Mouse (Mus musculus) regulatory T cell (primary cell): ENCODE data around the gene Slc22a4.
"Not testable (repeated sequence)": the region's sequence is repeated elsewhere in the genome, so short reads cannot be mapped to it uniquely, and the experiment has no call there.

Source experiments
- in situ Hi-C: fragments of 300-600 bp; cut with MboI, MseI; formaldehyde crosslinking; loops from one replicate; pipeline ENCODE4 v1.15.1; 2025; ENCODE audit warnings: high pct_unique_total_duplicates

The Slc22a4 gene

GRCm38 (mm10) chr11:54006362-54006761, 21.5 kb downstream of the Slc22a4 start:
- in situ Hi-C loops = loop anchor here (5.0 kb wide), 1 partner anchor 51 kb away; no protein-coding TSS in a partner anchor

DNA sequence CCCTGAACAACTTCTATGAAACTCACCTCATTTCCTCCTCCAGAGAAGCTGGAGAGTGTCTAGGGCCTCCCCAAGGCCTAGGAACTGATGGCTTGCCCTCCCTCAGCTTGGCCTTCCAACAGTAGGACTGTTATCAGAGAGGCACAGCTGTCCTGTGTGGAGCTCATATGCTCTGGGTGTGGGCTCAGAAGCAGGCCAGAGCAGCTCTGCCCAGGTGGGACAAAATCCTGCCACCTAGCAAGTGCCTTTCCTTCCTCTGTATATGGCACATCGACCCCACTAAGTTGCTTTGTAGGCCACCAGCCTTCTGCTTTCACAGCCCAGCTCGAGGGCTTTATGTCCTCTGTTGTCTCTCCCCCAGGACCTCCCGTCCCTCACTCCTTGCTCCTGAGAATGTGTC, 23.2 kb downstream of the Slc22a4 start:
- in situ Hi-C loops = loop anchor here (5.0 kb wide), 3 partner anchors 53 to 248 kb away; no protein-coding TSS in a partner anchor

GRCm38 (mm10) chr11:54004221-54004620, 23.7 kb downstream of the Slc22a4 start:
- in situ Hi-C loops = loop anchor here (5.0 kb wide), 2 partner anchors 103 to 248 kb away; no protein-coding TSS in a partner anchor

DNA sequence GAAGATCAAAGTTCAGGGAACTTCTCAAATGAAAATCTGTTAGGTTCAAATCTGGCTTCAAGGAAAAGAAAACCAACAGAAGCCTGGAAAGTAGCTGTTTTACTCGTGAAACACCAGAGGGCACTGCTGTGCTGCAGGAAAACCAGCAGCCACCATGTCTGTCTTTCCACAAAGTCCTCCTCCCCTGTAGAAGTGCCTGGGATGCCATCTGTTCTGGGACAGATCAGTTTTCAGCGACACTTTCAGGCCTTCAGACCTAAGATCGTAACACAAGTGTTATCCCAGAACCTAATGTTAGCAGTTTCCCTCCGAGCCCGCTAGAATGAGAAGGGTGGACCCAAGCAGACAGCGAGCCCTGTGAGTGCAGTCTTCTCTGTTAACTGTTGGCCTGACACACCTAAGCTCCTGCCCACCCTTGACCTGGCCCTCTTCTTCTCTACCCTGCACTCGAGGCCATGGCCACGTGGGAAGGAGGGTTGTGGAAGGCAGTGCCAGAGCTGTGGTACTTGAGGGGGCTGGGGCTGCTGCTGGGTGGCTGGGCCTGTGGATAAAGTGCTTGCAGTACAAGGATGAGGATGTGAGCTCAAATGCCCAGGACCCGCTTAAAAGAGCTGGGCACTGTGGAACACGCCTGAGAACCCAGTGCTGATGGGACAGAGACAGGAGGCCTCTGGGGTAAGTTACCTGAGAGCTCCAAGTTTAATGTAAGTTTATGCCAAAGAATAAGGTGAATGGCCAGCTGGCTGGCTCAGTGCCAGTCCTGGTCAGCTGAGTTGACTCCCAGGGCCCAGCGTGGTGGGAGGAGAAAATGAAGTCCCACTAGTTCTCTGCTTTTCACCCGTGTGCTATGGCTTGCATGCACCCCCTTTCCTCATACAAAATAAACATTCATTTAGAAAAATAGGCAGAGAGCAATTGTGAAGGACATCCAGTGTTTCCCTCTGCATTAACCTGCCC, 24.9 kb downstream of the Slc22a4 start:
- in situ Hi-C loops = loop anchor here (5.0 kb wide), 2 partner anchors 104 to 249 kb away; no protein-coding TSS in a partner anchor

- in situ Hi-C loops = loop anchor here (5.0 kb wide), 2 partner anchors 105 to 250 kb away; no protein-coding TSS in a partner anchor
Observed at GRCm38 (mm10) chr11:54002147-54002760, 25.6 kb downstream of the Slc22a4 start.

DNA sequence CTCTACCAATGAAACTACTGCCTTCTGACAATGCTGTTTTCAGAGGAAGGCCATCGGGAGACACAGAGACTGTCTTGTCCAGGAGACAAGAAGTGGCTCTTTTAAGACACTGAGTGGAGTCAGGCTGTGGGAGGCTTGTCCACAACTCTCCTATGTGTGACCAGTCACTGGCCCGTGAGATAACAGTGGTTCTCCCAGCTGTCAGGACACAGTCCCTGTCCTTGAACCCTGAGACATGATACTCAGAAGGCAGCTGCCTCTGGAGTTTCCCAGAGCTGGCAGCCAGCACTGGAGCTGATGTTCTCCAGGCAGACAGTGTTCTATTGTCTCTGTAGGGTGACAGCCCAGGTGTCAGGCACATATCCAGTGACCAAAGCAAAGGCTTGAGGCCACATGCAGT, 30.2 kb downstream of the Slc22a4 start:
- in situ Hi-C loops = loop anchor here (5.0 kb wide), 1 partner anchor 65 kb away; no protein-coding TSS in a partner anchor

GRCm38 (mm10) chr11:53992264-53992663, 35.6 kb downstream of the Slc22a4 start:
- in situ Hi-C loops = no loop called here

GRCm38 (mm10) chr11:53989232-53989631, 38.7 kb downstream of the Slc22a4 start:
- in situ Hi-C loops = no loop called here

GRCm38 (mm10) chr11:53988081-53988480, 39.8 kb downstream of the Slc22a4 start:
- in situ Hi-C loops = no loop called here

GRCm38 (mm10) chr11:53981396-53981795, 46.5 kb downstream of the Slc22a4 start:
- in situ Hi-C loops = no loop called here

- in situ Hi-C loops = no loop called here
Observed at GRCm38 (mm10) chr11:53979788-53980621, 47.9 kb downstream of the Slc22a4 start, which contains the start of gene Slc22a21. Gene Slc22a21 (minus strand): TSS chr11:53980332.

- in situ Hi-C loops = not testable (repeated sequence)
Observed at GRCm38 (mm10) chr11:53979456-53979787, 48.5 kb downstream of the Slc22a4 start.

- in situ Hi-C loops = no loop called here
Observed at GRCm38 (mm10) chr11:53977672-53978071, 50.2 kb downstream of the Slc22a4 start.

DNA sequence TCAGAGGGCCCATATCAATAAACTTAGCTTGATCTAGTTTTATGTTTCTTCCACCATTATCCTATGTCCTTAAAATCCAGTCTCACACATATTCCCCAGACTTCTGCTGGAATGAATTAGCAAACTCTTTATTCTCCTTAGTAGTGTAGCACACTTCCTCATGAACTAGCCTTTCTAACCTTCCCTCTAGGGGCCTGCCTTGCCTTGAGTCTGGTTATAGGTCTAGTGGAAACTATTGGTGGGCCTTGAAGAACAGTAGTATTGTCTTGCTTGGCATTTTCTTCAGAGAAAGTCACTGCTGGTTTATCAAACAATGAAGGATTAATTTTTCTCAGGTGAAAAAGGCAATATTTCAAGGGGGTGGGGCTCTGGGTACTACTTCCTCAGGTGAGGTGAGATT, 52.3 kb downstream of the Slc22a4 start:
- in situ Hi-C loops = no loop called here

- in situ Hi-C loops = no loop called here
Observed at GRCm38 (mm10) chr11:53958984-53959383, 68.9 kb downstream of the Slc22a4 start.

DNA sequence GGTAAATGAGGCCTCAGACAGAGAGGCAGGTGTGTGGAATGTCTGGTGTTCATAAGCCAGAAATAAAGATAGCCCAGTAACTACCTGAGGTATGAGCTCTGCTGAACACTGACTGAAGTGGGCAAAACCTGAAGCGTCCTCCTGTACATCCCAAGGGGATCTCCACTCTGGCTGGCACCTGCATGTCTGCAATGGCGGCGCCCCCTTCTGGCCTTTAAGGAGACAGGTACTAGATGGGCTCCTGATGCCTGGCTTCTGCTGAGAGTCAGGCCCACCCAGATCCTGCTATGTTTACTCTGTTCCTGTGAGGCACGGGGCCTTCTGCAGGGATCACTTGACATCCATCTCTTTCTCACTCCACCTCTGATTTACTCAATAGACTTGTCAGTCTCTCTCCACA, 69.7 kb downstream of the Slc22a4 start:
- in situ Hi-C loops = not testable (repeated sequence)

- in situ Hi-C loops = no loop called here
Observed at GRCm38 (mm10) chr11:53956636-53957035, 71.3 kb downstream of the Slc22a4 start.

- in situ Hi-C loops = no loop called here
Observed at GRCm38 (mm10) chr11:53954653-53955052, 73.2 kb downstream of the Slc22a4 start.

DNA sequence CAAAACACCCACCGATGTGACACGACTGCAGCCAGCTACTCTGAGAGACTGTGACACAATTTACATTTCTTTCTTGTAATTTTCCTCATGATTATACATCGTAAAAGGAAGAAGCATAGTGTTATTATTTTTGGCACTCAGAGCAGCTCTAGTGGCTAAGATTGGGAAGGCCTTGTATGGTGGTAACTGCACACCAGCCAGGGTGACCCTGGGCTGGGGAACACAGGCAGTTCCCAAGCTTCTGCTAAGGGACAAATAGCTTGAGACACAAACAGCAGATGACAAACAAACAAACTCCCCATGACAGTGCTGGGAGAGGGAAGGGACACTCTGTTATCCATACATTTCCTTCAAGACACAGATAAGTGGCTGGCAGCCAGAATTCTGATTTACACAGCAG, 77.8 kb downstream of the Slc22a4 start:
- in situ Hi-C loops = not testable (repeated sequence)
